Mouse (Mus musculus) urinary bladder, postnatal 14 days (tissue): ENCODE measurements at regions not wholly inside any gene's neighbourhood (a gene's known extent, or its start where the extent isn't known, plus 50 kb on each side); places are given as distances from the start of the nearest gene placed in this dataset.
"Not testable (repeated sequence)": the region's sequence is repeated elsewhere in the genome, so short reads cannot be mapped to it uniquely, and the experiment has no call there.

Experiments used
- DNase-seq: peaks from one replicate; pipeline ENCODE4 v3.0.0; 2021; ENCODE audit warnings: low spot score

DNA sequence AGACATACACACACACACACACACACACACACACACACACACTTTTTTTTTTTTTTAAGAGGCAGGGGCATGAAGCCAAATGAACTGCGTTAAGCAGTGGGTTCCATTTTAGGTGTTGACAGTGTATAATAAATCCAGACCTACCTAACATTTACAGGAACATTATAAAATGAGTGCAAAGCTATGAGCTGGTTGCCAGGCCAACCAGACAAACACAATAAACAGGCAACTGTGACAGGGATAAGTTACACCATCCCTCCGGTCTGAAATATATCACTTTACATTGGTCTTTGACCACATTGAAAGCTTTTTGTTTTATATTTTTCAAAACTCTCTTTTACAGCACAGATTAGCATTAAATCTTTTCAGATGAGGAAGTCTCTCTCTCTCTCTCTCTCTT is 820.2 kb upstream of the Sox9 start:
- no peak for DNase-seq

DNA sequence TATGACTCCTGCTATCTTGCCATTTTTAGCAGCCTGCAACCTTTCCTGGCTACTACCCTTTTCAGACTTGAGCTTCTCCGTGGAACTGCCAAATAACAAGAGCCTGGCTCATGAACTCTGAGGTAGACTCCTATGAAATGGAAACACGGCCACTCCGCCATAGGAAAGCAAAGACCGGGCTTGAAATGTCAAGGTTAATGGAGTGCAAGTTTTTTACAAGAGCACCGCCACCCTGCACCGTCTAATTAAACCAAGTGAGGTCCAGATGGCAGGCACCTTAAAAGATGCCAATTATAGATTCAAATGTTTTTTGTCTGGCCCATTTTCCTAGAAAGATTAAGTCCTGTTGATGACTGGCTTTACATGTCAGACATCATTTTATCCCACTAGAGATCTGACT is 818.0 kb upstream of the Sox9 start:
- DNase-seq = no peak

- no peak for DNase-seq
Measured at GRCm38 (mm10) chr11:111966401-111966800, 815.6 kb upstream of the Sox9 start.

GRCm38 (mm10) chr11:111971001-111971400 is 811.0 kb upstream of the Sox9 start:
- DNase-seq = no peak

GRCm38 (mm10) chr11:111978667-111979066 is 803.4 kb upstream of the Sox9 start:
- no peak for DNase-seq

- DNase-seq = no peak
Measured at GRCm38 (mm10) chr11:111996395-111996794, 785.6 kb upstream of the Sox9 start.

DNA sequence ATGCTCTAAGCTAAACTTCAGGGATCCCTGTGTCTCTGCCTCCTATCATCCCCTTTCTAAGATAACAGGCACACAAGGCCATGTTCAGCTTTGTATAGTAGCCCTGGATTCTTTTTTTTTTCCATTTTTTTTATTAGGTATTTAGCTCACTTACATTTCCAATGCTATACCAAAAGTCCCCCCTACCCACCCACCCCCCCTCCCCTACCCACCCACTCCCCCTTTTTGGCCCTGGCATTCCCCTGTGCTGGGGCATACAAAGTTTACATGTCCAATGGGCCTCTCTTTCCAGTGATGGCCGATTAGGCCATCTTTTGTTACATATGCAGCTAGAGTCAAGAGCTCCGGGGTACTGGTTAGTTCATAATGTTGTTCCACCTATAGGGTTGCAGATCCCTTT is 771.2 kb upstream of the Sox9 start:
- not testable (repeated sequence) for DNase-seq

- no peak for DNase-seq
Measured at GRCm38 (mm10) chr11:112017906-112018305, 764.1 kb upstream of the Sox9 start.

DNA sequence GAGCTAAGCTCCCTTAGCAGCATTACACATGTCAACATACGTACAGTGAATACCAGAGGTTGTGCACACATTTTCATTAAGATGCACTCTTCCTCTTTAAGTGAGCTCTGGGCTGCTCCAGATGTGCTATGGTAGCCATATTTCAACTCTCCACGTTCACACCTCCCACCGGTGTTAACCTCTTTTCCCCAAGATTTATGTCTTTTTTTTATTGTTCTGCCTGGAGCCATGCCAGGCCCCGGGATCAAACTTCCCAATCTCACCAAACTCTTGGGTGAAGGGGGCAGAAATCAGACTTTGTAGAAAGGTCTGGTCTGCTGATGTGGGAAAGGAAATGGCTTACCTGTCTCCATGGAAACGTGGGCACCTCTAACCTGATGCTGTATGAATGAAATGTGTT is 754.0 kb upstream of the Sox9 start:
- no peak for DNase-seq

DNA sequence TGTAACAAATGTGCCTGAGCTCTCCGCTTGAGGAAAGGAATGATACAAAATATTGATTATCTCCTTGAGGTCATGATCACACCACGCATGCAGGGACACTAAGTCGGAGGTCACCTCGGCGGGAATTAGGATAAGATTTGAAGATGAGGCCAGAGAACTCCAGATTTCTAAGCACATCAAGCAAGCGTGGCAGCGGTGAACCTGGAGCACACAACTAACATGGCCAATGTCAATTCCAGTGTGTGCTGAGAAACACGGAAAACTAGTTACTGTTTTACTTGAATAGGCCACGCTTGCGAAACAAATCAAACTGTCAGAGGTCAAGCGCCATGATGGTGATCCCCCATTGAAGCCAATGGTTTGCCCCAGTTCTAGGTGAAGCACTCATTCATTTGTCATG is 743.3 kb upstream of the Sox9 start:
- DNase-seq = no peak

DNA sequence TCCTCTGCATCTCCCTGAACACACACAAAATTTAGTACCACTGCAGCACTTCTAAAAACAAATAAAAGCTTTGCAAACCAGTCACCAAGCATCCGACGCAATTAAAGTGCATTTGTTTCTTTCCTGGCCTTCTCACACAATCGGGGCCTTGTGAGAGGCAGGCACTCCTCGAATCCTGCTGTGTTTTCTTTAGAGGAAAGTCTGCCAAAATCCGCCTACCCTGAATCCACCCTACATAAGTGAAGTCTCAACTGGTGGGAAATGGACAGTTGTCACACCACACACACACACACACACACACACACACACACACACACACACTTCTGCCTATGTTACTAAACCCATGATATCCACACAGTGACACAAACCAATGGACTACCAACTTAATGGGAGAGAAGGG is 737.6 kb upstream of the Sox9 start:
- DNase-seq = no peak

DNA sequence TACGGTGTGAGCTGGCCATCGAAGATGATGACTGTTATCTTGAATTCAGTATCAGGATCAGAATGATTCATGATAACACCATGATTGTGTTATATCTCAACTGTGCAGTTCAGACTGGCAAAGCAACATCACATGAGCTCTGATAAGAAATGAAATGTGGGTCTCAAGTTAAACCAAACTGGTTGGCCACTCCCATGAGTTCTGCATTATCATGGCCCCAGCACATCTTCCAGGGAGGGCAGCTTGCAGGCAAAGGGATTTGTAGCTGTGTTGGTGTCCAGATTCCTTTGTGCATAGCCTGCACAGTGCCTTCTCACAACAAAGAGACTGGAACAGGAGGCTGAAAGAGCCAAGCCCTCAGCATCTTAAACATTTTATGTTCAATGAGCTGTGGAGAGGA is 736.7 kb upstream of the Sox9 start:
- DNase-seq = no peak

DNA sequence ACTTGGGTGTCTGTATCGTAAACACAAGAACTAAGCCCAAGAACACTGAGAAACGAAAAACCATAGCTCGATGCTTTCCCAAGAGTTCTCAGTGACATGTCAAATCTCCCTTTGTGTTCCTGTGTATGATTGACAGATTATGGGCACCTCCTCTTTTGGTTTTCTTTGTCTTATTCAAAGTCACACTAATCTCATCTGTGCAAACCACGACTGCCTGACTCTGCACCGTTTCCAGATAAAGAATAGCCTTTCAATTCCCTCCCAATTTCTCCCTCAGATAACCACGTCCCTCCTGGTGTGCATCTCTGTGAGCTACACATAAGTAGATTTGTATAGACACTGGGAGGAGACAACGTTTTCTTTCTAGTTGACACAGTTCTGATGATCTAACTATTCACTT is 731.7 kb upstream of the Sox9 start:
- DNase-seq = no peak

- no peak for DNase-seq
Measured at GRCm38 (mm10) chr11:112055591-112055990, 726.4 kb upstream of the Sox9 start.

DNA sequence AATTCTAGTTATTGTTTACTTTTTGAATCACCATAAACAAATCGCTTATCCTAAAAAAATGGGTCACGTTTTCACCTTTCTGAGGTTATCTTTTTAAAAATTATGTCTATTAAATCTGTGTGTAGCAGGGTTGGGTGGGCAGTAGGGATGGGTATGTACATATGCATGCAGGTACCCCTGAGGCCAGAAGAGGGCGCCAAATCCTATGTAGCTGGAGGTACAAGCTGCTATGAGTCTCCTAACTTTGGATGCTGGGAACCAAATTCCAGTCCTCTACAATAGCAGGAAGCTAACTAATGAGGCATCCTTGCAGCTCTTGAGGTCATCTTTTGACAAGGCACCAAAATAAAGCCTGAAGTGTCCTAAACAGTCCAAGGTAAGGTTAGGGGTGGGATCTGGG is 714.8 kb upstream of the Sox9 start:
- DNase-seq = no peak

DNA sequence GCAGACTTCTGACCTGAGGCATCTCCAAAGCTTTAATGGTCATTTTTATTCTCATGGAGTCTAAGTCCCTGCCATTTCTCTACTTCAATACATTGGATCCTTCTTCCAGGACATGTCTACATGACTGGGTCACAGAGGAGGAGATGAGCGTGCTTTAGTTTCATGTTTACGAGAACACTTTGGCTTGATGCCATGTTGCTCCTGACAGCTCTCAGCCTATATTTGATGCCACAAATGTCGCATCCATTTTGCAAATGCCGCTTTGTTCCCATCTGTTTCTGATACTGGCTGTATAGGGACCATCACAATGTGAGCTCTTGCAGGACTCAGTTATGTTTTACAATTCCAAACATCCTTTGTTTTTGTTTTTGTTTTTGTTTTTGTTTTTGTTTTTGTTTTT is 713.2 kb upstream of the Sox9 start:
- DNase-seq = no peak

GRCm38 (mm10) chr11:112071571-112071970 is 710.5 kb upstream of the Sox9 start:
- DNase-seq = no peak

- DNase-seq = no peak
Measured at GRCm38 (mm10) chr11:112081386-112081785, 700.6 kb upstream of the Sox9 start.

DNA sequence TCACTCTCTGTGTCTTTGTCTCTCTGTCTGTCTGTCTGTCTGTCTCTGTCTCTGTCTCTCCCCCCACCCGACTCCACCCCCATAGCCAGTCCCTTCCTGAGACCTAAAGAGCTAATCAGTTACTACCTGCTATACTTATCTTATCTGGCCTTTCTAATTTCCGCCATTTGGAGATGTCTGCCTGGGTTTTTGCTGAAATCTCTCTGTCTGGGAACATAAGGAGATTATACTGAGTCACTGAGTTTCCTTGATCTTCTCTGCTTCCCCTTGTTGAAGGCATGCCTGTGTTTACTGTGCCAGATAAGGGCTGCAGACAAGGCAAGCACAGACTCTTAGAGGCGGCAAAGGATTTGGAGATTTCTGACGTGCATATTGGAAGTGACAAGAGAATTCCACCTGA is 699.0 kb upstream of the Sox9 start:
- DNase-seq = no peak

DNA sequence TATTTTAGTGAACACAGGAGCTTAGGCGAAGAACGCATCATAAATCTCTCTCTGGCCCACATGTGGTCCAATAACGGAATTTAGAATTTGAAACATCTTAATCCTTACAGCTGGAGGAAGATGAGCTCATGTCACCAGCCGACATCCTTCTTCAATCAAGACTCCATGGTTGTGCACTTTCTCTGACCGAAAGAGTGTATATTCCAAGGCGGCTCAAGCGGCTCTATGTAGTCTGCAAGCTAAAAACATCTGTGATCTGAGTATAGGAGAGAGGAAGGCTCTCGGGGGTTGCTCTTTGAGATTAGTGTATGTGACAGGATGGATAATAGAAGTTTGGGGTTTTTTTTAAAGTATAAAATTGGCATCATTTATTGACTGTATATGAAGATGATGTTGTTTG is 689.9 kb upstream of the Sox9 start:
- DNase-seq = no peak

- no peak for DNase-seq
Measured at GRCm38 (mm10) chr11:112095009-112095408, 687.0 kb upstream of the Sox9 start.

DNA sequence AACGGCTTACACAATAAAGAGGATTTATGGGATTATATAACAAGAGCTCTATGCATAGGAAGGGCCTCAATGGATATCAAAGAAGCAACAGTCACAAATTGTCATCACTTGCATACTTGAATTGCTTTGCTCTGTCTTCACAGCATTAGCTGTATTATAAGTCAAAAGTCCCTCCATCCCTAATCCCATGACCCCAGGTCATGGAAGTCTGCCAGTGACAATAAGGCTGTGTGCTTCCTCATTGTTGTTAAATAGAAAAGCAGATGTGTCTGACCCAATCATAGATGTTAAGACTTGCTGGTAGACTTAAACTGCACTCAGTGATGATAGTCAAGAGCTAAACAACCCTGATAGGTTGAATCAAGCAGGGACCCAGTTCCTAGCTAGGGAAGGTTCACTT is 683.9 kb upstream of the Sox9 start:
- no peak for DNase-seq

DNA sequence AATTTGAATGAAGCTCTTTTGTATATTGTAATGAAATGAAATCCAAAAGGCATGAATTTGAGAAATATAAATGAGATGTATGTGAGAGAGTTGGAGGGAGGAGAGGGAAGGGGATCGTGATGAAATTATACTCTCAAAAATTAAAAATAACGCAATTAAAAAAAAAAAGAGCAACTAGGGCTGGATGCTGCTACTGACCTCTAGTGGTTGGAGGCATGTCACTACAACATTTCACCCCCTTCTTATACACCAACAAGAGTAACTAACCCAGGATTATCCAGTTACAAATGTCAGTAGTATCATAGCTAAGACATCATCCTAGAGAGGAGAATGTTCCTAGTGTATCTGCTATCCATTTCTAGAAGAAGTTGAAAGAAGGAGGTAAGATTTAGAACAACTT is 678.8 kb upstream of the Sox9 start:
- DNase-seq = no peak

DNA sequence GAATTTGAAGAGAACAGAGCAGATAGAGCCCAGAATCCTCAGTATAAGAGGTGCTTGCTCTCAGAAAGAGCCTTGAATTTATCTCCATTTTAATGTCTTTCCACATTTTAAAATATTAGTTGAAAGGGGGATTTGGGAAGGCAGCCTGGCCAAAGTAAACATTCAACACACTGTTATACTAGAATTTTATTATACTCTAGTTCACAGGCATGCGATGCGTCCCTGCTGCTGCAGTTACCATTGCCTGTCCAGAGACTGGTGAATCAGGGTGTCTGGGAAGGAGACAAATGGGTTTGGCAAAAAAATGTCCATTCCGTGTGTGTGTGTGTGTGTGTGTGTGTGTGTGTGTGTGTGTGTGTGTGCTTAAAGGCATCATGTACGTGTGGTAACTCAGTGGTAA is 675.1 kb upstream of the Sox9 start:
- DNase-seq = no peak

- no peak for DNase-seq
Measured at GRCm38 (mm10) chr11:112107314-112107713, 674.7 kb upstream of the Sox9 start.
